Mouse (Mus musculus): ENCODE measurements at regions not wholly inside any gene's neighbourhood (a gene's known extent, or its start where the extent isn't known, plus 50 kb on each side); places are given as distances from the start of the nearest gene placed in this dataset.

DNA sequence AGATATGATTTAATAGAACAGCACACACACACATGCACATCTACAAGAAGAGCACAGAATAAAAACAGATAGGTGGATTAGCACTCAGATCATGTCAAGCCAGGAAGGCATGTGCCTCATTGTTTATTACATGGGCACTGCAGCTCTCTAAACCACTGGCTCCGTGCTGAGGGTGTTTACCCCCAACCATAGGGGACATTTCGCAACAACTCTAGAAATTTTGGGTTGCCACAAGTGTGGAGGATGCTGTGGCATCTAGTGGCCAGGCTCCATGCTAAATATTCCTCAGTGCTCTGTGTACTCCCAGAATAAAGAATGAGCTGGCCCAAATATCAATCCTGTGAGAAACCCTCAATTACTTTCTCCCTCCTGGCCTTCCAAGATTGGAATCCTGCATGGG is 85.8 kb upstream of the Cadm1 start:
- TF ChIP-seq CTCF (IDR thresholded peaks at IDR 0.05; ENCODE audit: low read depth, low read length) (no peak), POLR2A (IDR thresholded peaks at IDR 0.05; ENCODE audit: extremely low read depth, insufficient read depth, low read length) (no peak)
